Mouse (Mus musculus) mammary gland, adult 2 months (tissue): ENCODE results near the gene Plscr4. TPM values are rescaled to one million over a fixed set of nuclear protein-coding genes. Genes with fewer than 3 reads are reported as not detected.

Experiments used
- polyA plus RNA-seq: library from polyadenylated mRNA; depleted of rRNA; stranded (reverse); fragments of >200 nt; gene quantifications from 2 replicates; pipeline ENCODE4 v1.2.3, GENCODE M21; 2012; ENCODE audit warnings: low replicate concordance; rRNA removed

Gene Plscr4
- polyA plus RNA-seq, result 10.4 and 14.8 TPM in 2 replicates

GRCm38 (mm10) chr9:92457261-92458058, at the start of gene Plscr4:
TSS of gene Plscr4 (plus strand) at chr9:92457373.

Other genes with a start within 250 kb of the Plscr4 start
- 4.9 and 7.3 TPM in 2 replicates for gene Plscr1, start 207.6 kb upstream of the Plscr4 start, polyA plus RNA-seq
- gene Plscr2, start 181.8 kb upstream of the Plscr4 start, polyA plus RNA-seq, result 5.1 and 7.4 TPM in 2 replicates
- gene 1700057G04Rik, start 148.0 kb upstream of the Plscr4 start, polyA plus RNA-seq, result not detected in 2 replicates
- 4.8 and 6.4 TPM in 2 replicates for gene Plod2, start 84.8 kb downstream of the Plscr4 start, polyA plus RNA-seq